Mouse (Mus musculus) heart, embryonic 16.5 days (tissue): ENCODE measurements around the gene Nsmce4a. TPM values are rescaled to one million over a fixed set of nuclear protein-coding genes. Genes with fewer than 3 reads are reported as not detected.

Experiments used
- ATAC-seq: fragments of 200-750 bp; cut with Nextera tagmentation; replicated peaks from 2 replicates; pipeline ENCODE4 v1.8.0; 2017; ENCODE audit warnings: moderate number of reproducible peaks; ENCODE audit not compliant: insufficient read depth, low FRiP score; ENCODE audit errors: extremely low read depth
- H3K27ac ChIP-seq: fragments of 300-500 bp; sonication (generic); 2 replicates; pipeline ENCODE4 v1.5.1; 2014; ENCODE audit warnings: mild to moderate bottlenecking, low read length, control low read depth, moderate library complexity
- H3K27me3 ChIP-seq: fragments of 300-500 bp; sonication (generic); 2 replicates; pipeline ENCODE4 v1.6.1; 2014; ENCODE audit warnings: low read length, mixed read lengths; ENCODE audit not compliant: control insufficient read depth, insufficient read depth
- H3K36me3 ChIP-seq: fragments of 300-500 bp; sonication (generic); 2 replicates; pipeline ENCODE4 v1.6.1; 2014; ENCODE audit not compliant: control insufficient read depth, insufficient read depth
- H3K4me1 ChIP-seq: fragments of 300-500 bp; sonication (generic); 2 replicates; pipeline ENCODE4 v1.6.1; 2014; ENCODE audit warnings: low read length, mixed read lengths; ENCODE audit not compliant: control insufficient read depth, insufficient read depth
- H3K4me2 ChIP-seq: fragments of 300-500 bp; sonication (generic); 2 replicates; pipeline ENCODE4 v1.6.1; 2014; ENCODE audit warnings: low read depth, mild to moderate bottlenecking, control low read depth, low read length
- H3K4me3 ChIP-seq: fragments of 300-500 bp; sonication (generic); 2 replicates; pipeline ENCODE4 v1.5.1; 2014; ENCODE audit warnings: mild to moderate bottlenecking, control low read depth, low read length
- H3K9ac ChIP-seq: fragments of 300-500 bp; sonication (generic); 2 replicates; pipeline ENCODE4 v1.6.1; 2014; ENCODE audit warnings: low read length, control low read depth
- H3K9me3 ChIP-seq: fragments of 300-500 bp; sonication (generic); replicated peaks from 2 replicates; pipeline ENCODE4 v1.6.1; 2016; ENCODE audit warnings: low read length; ENCODE audit not compliant: control insufficient read depth
- WGBS: fragments of 180-500 bp; shearing (Covaris S2); extraction: QIAGEN DNeasy Blood & Tissue Kit; methylation state at CpG from one replicate; pipeline ENCODE4 v1.1.7; 2014; 5-methylcytosine and 5-hydroxymethylcytosine counted together
- polyA plus RNA-seq: library from polyadenylated mRNA; unstranded; fragments of >200 nt; fragmentation: Nextera tagmentation; extraction: Ambion mirVana; gene quantifications from 2 replicates; pipeline ENCODE4 v1.2.1, GENCODE M21; 2015

Nsmce4a gene
- 123 and 132 TPM in 2 replicates for polyA plus RNA-seq

- Histone ChIP-seq H3K4me1 (peaks cover 24% of the 10 kb centered on the region), H3K4me3 (no peak within 1 kb of the TSS), H3K9me3 (no peaks in the 10 kb centered on the region), H3K4me2 (no peak within 1 kb of the TSS), H3K27ac (no peak within 1 kb of the TSS), H3K27me3 (no peaks in the 10 kb centered on the region), H3K36me3 (no peaks in the 10 kb centered on the region), H3K9ac (no peak within 1 kb of the TSS)
- 86% methylated on average over 8 of the region's 11 CpGs for WGBS
- ATAC-seq, result no peak
These were observed at the start of gene Nsmce4a for GRCm38 (mm10) chr7:130572821-130573220. Gene Nsmce4a (minus strand): TSS chr7:130573118.

- H3K4me2 ChIP-seq, result no peak overlapping the region
- H3K36me3 ChIP-seq, result no peaks in the 10 kb centered on the region
- H3K4me3 ChIP-seq, result no peak overlapping the region
- no peak for ATAC-seq
- peaks cover 14% of the 10 kb centered on the region for H3K4me1 ChIP-seq
- H3K27me3 ChIP-seq, result no peaks in the 10 kb centered on the region
- no peak overlapping the region for H3K27ac ChIP-seq
- 71% methylated on average over 4 of the region's 4 CpGs for WGBS
- no peak overlapping the region for H3K9ac ChIP-seq
- no peaks in the 10 kb centered on the region for H3K9me3 ChIP-seq
These were observed 49.4 kb upstream of the Nsmce4a start for GRCm38 (mm10) chr7:130622359-130622758.

GRCm38 (mm10) chr7:130621953-130622352 is 49.0 kb upstream of the Nsmce4a start:
- no peak for ATAC-seq
- Histone ChIP-seq H3K27me3 (no peaks in the 10 kb centered on the region), H3K4me3 (no peak overlapping the region), H3K36me3 (no peaks in the 10 kb centered on the region), H3K9me3 (no peaks in the 10 kb centered on the region), H3K27ac (no peak overlapping the region), H3K9ac (no peak overlapping the region), H3K4me2 (no peak overlapping the region), H3K4me1 (peaks cover 14% of the 10 kb centered on the region)
- 41% methylated on average over 3 of the region's 3 CpGs for WGBS

- Histone ChIP-seq H3K9me3 (no peaks in the 10 kb centered on the region), H3K27ac (no peak overlapping the region), H3K9ac (no peak overlapping the region), H3K4me1 (peaks cover 13% of the 10 kb centered on the region), H3K27me3 (no peaks in the 10 kb centered on the region), H3K36me3 (no peaks in the 10 kb centered on the region), H3K4me3 (no peak overlapping the region), H3K4me2 (no peak overlapping the region)
- no peak for ATAC-seq
- 88% methylated on average over 2 of the region's 2 CpGs for WGBS
These were observed 48.1 kb upstream of the Nsmce4a start for GRCm38 (mm10) chr7:130621068-130621467.

- WGBS, result 92% methylated on average over 3 of the region's 3 CpGs
- Histone ChIP-seq H3K9me3 (no peaks in the 10 kb centered on the region), H3K4me3 (no peak overlapping the region), H3K27me3 (no peaks in the 10 kb centered on the region), H3K4me2 (no peak overlapping the region), H3K27ac (no peak overlapping the region), H3K9ac (no peak overlapping the region), H3K4me1 (peaks cover 11% of the 10 kb centered on the region), H3K36me3 (no peaks in the 10 kb centered on the region)
- ATAC-seq, result no peak
These were observed 44.7 kb upstream of the Nsmce4a start for GRCm38 (mm10) chr7:130617591-130617990.

- Histone ChIP-seq H3K27me3 (no peaks in the 10 kb centered on the region), H3K4me1 (no peaks in the 10 kb centered on the region; the same call in 1 of the 2 replicates), H3K4me3 (no peak overlapping the region), H3K4me2 (no peak overlapping the region), H3K9me3 (no peaks in the 10 kb centered on the region), H3K27ac (0 out of 2 replicates have a peak overlapping the region, but pooled peaks have one; percentile 20), H3K9ac (no peak overlapping the region), H3K36me3 (no peaks in the 10 kb centered on the region)
- whole genome bisulfite sequencing, result 49% methylated on average over 4 of the region's 4 CpGs
- ATAC-seq, result no peak
These were observed 41.1 kb upstream of the Nsmce4a start for GRCm38 (mm10) chr7:130613973-130614372.

- ATAC-seq, result no peak
- H3K27me3 ChIP-seq, result no peaks in the 10 kb centered on the region
- H3K9ac ChIP-seq, result no peak overlapping the region
- H3K4me3 ChIP-seq, result no peak overlapping the region
- no peaks in the 10 kb centered on the region for H3K9me3 ChIP-seq
- no peak overlapping the region for H3K27ac ChIP-seq
- WGBS, result 88% methylated on average over 4 of the region's 4 CpGs
- no peak overlapping the region for H3K4me2 ChIP-seq
- H3K4me1 ChIP-seq, result peaks cover 5% of the 10 kb centered on the region; the same call in 1 of the 2 replicates
- no peaks in the 10 kb centered on the region for H3K36me3 ChIP-seq
These were observed 34.0 kb upstream of the Nsmce4a start for GRCm38 (mm10) chr7:130606958-130607357.

- H3K27me3 ChIP-seq, result no peaks in the 10 kb centered on the region
- no peak overlapping the region for H3K9ac ChIP-seq
- no peak overlapping the region for H3K4me2 ChIP-seq
- no peak overlapping the region for H3K4me3 ChIP-seq
- H3K36me3 ChIP-seq, result no peaks in the 10 kb centered on the region
- no peak overlapping the region for H3K27ac ChIP-seq
- ATAC-seq, result no peak
- WGBS, result 22% methylated on average over 6 of the region's 6 CpGs
- peaks cover 5% of the 10 kb centered on the region; the same call in 1 of the 2 replicates for H3K4me1 ChIP-seq
- no peaks in the 10 kb centered on the region for H3K9me3 ChIP-seq
These were observed 32.2 kb upstream of the Nsmce4a start for GRCm38 (mm10) chr7:130605111-130605510.

- ATAC-seq, result no peak
These were observed 31.5 kb upstream of the Nsmce4a start for GRCm38 (mm10) chr7:130604390-130604789.

More at GRCm38 (mm10) chr7:130604390-130604789, 31.5 kb upstream of the Nsmce4a start:
- Histone ChIP-seq H3K27me3 (no peaks in the 10 kb centered on the region), H3K9me3 (no peaks in the 10 kb centered on the region), H3K4me1 (peaks cover 5% of the 10 kb centered on the region; the same call in 1 of the 2 replicates), H3K9ac (no peak overlapping the region), H3K4me2 (no peak overlapping the region), H3K36me3 (no peaks in the 10 kb centered on the region), H3K4me3 (no peak overlapping the region), H3K27ac (no peak overlapping the region)
- 62% methylated on average over 2 of the region's 2 CpGs for WGBS
